Mouse (Mus musculus) hindbrain, embryonic 10.5 days (tissue): Measurements from ENCODE around the gene 9030025P20Rik. TPM values are rescaled to one million over a fixed set of nuclear protein-coding genes. Genes with fewer than 3 reads are reported as not detected.
"Not testable (repeated sequence)": the region's sequence is repeated elsewhere in the genome, so short reads cannot be mapped to it uniquely, and the experiment has no call there.

Source experiments
- DNase-seq: peaks from one replicate; pipeline ENCODE4 v3.0.0-alpha.2; 2017; ENCODE audit warnings: low spot score
- H3K27ac ChIP-seq: fragments of 300-500 bp; sonication (generic); 2 replicates; pipeline ENCODE4 v1.5.1; 2016; ENCODE audit warnings: mild to moderate bottlenecking, moderate library complexity
- H3K27me3 ChIP-seq: fragments of 300-500 bp; sonication (generic); 2 replicates; pipeline ENCODE4 v1.6.1; 2016; ENCODE audit warnings: mild to moderate bottlenecking; ENCODE audit not compliant: poor library complexity, insufficient read depth, severe bottlenecking
- H3K36me3 ChIP-seq: fragments of 300-500 bp; sonication (generic); 2 replicates; pipeline ENCODE4 v1.6.1; 2016; ENCODE audit warnings: mild to moderate bottlenecking, moderate library complexity
- H3K4me1 ChIP-seq: fragments of 300-500 bp; sonication (generic); replicated peaks from 2 replicates; pipeline ENCODE4 v1.6.1; 2016; ENCODE audit warnings: mild to moderate bottlenecking
- H3K4me3 ChIP-seq: fragments of 300-500 bp; sonication (generic); 2 replicates; pipeline ENCODE4 v1.5.1; 2016; ENCODE audit warnings: mild to moderate bottlenecking, moderate library complexity
- H3K9me3 ChIP-seq: fragments of 300-500 bp; sonication (generic); 2 replicates; pipeline ENCODE4 v1.6.1; 2016; ENCODE audit warnings: mild to moderate bottlenecking, moderate library complexity
- WGBS: fragments of 180-500 bp; shearing (Covaris S2); methylation state at CpG from one replicate; pipeline ENCODE4 v1.1.7; 2016; 5-methylcytosine and 5-hydroxymethylcytosine counted together
- polyA plus RNA-seq: library from polyadenylated mRNA; unstranded; fragments of >200 nt; fragmentation: Nextera tagmentation; extraction: Ambion mirVana; gene quantifications from 2 replicates; pipeline ENCODE4 v1.2.1, GENCODE M21; 2016

The 9030025P20Rik gene
- 10.7 and 11.1 TPM in 2 replicates for polyA plus RNA-seq

DNA sequence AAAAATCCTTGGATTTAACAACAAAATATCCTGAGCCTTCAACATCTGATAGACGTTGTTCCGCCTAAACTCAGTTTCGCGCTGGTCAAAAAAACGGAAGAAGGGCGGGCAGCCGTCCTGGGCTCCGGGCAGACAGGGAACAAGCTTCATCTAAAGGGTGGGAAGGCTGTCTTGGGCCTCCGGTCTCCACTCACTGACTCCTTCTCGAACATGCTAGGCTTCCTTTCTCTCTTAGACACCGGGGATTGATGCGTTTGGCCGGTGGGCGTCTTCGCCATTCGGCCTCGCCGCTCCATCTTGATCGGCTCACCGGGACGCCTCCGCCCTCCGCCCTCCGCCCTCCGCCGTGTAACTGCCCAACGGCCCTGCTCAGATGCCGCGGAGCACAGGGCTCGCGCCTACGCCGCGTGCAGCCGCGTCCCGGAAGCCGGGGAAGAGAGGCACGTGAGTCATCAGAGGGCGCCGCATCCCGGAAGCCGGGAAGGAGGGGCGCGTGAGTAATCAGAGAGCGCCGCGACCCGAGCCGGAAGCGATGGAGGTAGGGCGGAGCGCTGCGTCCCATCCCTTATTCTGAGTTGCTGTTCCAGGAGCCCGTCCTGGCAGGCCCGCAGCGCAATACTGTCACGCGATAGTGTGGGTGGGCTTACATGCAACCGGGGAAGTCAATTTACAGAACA is at the start of gene 9030025P20Rik, which contains the start of gene Gm3417:
TSS of gene 9030025P20Rik (plus strand) at position 107 of the 677 bp plus-strand sequence.
TSS of gene Gm3417 (minus strand) at position 429 of the 677 bp plus-strand sequence.
- WGBS = no CpG with 5 or more reads among the region's 60 CpGs
- peak within 1 kb of the TSS; percentile 35; the same call in 1 of the 2 replicates for H3K4me3 ChIP-seq
- not testable (repeated sequence) for H3K27ac ChIP-seq, H3K4me1 ChIP-seq, H3K27me3 ChIP-seq, H3K36me3 ChIP-seq, DNase-seq, H3K9me3 ChIP-seq

DNA sequence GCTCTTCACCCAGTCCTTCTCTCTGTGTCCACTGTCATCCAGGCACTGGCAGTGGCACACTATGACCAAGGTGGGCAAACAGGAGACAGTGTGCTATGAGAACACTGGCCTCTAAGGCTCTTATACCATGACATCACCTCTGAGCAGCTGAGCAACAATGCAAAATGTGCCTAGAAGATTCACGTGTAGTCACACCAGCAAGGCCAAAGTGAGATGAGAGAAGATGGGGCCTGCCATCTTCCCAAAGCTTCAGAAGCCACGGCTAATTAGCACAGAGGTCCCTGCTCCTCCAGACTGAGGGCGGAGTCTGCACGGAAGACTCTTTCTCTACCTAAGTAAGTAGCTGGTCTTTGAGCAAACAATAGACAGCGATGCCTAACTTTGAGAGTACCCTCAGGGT is 49.6 kb upstream of the 9030025P20Rik start:
- Histone ChIP-seq H3K4me1 (no peaks in the 10 kb centered on the region), H3K27me3 (no peaks in the 10 kb centered on the region), H3K9me3 (no peaks in the 10 kb centered on the region), H3K36me3 (no peaks in the 10 kb centered on the region), H3K27ac (no peak overlapping the region), H3K4me3 (no peak overlapping the region)
- 80% methylated on average over 5 of the region's 5 CpGs for WGBS
- no peak for DNase-seq

DNA sequence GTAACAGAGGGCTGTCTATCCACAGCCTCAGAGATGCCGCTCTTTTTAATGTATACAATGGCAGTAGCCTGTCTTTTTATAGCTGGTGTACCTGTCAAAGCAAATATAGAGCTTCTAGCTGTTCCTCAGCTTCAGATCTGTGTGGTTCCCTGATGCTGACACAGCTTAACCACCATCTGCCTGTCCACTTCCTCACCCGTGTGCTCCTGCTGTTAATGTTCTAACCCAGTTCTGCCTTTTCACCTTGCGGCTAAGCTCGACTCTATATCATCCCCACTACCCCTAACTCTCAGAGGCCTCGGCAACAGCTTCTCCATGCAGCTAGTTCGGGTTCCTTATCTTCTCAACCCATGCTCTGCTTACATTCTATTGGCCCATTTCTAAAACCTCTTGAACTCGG is 47.6 kb upstream of the 9030025P20Rik start:
- no peak for DNase-seq
- no peaks in the 10 kb centered on the region for H3K9me3 ChIP-seq
- H3K4me3 ChIP-seq = no peak overlapping the region
- 90% methylated on average over 7 of the region's 7 CpGs for WGBS
- H3K4me1 ChIP-seq = no peaks in the 10 kb centered on the region
- no peaks in the 10 kb centered on the region for H3K36me3 ChIP-seq
- H3K27me3 ChIP-seq = no peaks in the 10 kb centered on the region
- no peak overlapping the region for H3K27ac ChIP-seq

DNA sequence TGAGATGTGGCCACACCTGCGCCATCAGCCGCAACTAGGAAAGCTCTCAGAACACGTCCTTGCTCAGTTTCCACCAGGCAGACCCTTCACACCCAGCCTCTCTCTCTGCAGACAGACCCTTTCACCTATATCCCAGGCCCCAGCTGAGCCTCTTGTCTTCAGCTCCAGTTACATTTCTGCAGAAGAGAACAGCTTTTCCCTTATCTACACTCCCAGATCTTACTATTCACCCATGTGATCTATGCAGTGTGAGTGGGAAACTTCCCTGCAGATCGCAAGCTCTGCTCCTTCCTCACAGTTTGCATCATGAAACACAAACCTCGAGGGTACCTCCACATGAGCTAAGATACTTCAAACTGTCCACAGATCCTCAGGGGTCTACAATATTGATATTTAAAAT is 46.8 kb upstream of the 9030025P20Rik start:
- no peaks in the 10 kb centered on the region for H3K9me3 ChIP-seq
- no peaks in the 10 kb centered on the region for H3K4me1 ChIP-seq
- H3K36me3 ChIP-seq = no peaks in the 10 kb centered on the region
- no peaks in the 10 kb centered on the region for H3K27me3 ChIP-seq
- DNase-seq = no peak
- 84% methylated on average over 5 of the region's 5 CpGs for WGBS
- no peak overlapping the region for H3K4me3 ChIP-seq
- no peak overlapping the region for H3K27ac ChIP-seq

DNA sequence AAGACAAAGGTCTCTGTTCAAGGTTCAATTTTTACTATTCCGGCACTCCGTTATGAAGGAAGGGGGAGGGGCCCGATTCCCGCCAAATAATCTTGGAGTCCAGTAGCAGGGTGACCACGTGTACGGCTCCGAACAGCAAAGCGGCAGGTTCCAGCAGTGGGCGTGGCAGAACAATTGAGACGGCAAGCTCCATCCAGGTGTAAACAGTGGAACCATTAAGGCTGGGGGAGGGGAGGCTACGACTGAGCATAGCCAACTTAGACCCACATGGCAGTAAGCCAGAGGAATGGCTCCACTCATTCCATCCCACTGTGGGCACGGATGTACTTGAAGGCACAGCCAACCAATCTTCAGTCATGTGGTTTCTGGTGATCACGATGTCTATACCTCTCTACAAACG is 43.0 kb upstream of the 9030025P20Rik start:
- H3K27me3 ChIP-seq, H3K36me3 ChIP-seq, H3K9me3 ChIP-seq, H3K4me3 ChIP-seq, DNase-seq, H3K27ac ChIP-seq, H3K4me1 ChIP-seq: not testable (repeated sequence)
- WGBS = 84% methylated on average over 14 of the region's 14 CpGs

DNA sequence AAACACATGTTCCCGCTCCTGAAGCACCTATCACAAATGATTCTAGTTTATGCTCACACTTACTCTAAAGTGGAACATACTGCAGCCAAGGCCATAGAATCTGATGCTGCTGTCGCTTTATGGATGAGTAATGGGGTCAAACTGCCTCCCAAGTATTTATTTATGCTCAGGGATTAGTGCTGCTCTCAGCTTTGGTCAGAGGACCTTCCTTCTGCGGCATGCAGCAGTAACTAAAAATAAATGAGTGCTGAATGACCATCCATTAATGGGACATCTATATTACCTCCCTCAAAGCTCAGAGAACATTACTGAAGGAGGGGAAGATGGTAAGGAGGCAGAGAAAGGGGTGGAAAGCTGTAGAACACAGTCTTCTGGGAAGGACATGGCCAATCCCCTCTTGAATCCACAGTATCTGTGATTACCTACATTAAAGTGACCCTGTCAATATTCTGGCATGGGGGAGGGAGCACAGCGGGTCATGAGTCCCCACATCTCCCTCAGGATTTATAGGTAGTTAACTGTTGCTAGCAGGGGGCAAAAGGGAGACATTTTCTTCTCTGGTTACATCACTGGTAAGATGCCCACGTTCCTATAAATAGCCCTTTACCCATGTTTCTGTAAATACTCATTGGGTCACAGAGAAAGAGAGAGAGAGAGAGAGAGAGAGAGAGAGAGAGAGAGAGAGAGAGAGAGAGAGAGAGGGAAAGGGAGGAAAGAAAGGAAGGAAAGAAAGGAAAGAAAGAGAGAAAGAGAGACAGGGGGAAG is 42.2 kb upstream of the 9030025P20Rik start:
- WGBS = 78% methylated on average over 5 of the region's 5 CpGs

DNA sequence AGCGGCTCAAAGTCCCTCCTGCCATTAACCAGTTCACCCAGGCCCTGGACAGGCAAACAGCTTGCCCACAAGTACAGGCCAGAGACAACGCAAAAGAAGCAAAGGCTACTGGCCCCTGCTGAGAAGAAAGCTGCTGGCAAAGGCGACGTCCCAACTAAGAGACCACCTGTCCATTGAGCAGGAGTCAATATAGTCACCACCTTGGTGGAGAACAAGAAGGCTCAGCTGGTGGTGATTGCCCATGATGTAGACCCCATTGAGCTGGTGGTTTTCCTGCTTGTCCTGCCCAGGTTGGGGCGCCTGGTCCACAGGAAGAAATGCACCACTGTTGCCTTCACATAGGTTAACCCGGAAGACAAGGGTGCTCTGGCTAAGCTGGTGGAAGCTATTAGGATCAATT is 36.1 kb upstream of the 9030025P20Rik start:
- not testable (repeated sequence) for H3K27me3 ChIP-seq, DNase-seq, H3K9me3 ChIP-seq
- WGBS = 66% methylated on average over 6 of the region's 6 CpGs
- Histone ChIP-seq H3K36me3 (peaks cover 25% of the 10 kb centered on the region), H3K4me3 (peak overlapping the region; percentile 99), H3K27ac (peak overlapping the region; percentile 91), H3K4me1 (peaks cover 31% of the 10 kb centered on the region)

More for the DNA sequence above, 42.2 kb upstream of the 9030025P20Rik start:
- H3K4me1 ChIP-seq = no peaks in the 10 kb centered on the region
- H3K27me3 ChIP-seq = no peaks in the 10 kb centered on the region
- DNase-seq = no peak
- no peak overlapping the region for H3K4me3 ChIP-seq
- no peaks in the 10 kb centered on the region for H3K36me3 ChIP-seq
- H3K27ac ChIP-seq = no peak overlapping the region
- no peaks in the 10 kb centered on the region for H3K9me3 ChIP-seq

GRCm38 (mm10) chr17:14943009-14943728 is 35.1 kb upstream of the 9030025P20Rik start, which contains the start of the genes Wdr27 and 1600012H06Rik:
Gene Wdr27, minus strand, starts transcription at chr17:14943158.
Gene 1600012H06Rik, plus strand, starts transcription at chr17:14943184.
- under 1% methylated on average over 54 of the region's 54 CpGs for WGBS
- no peaks in the 10 kb centered on the region for H3K9me3 ChIP-seq

GRCm38 (mm10) chr17:14943729-14944059 is 34.6 kb upstream of the 9030025P20Rik start:
- Histone ChIP-seq H3K9me3 (no peaks in the 10 kb centered on the region), H3K27me3 (no peaks in the 10 kb centered on the region), H3K4me3 (peak overlapping the region; percentile 99), H3K27ac (peak overlapping the region; percentile 91), H3K4me1 (peaks cover 31% of the 10 kb centered on the region), H3K36me3 (peaks cover 30% of the 10 kb centered on the region)
- WGBS = 22% methylated on average over 16 of the region's 16 CpGs
- DNase-seq = no peak

More at GRCm38 (mm10) chr17:14943009-14943728, 35.1 kb upstream of the 9030025P20Rik start, which contains the start of the genes Wdr27 and 1600012H06Rik:
- Histone ChIP-seq H3K36me3 (peaks cover 26% of the 10 kb centered on the region), H3K4me3 (peak within 1 kb of the TSS; percentile 99), H3K27me3 (no peaks in the 10 kb centered on the region), H3K27ac (peak within 1 kb of the TSS; percentile 91), H3K4me1 (peaks cover 31% of the 10 kb centered on the region)
- DNase-seq = peak; percentile 99

- H3K27ac ChIP-seq = no peak overlapping the region
- no peaks in the 10 kb centered on the region for H3K9me3 ChIP-seq
- peak overlapping the region; percentile 99 for H3K4me3 ChIP-seq
- no peak for DNase-seq
- peaks cover 35% of the 10 kb centered on the region for H3K36me3 ChIP-seq
- peaks cover 31% of the 10 kb centered on the region for H3K4me1 ChIP-seq
- no peaks in the 10 kb centered on the region for H3K27me3 ChIP-seq
- WGBS = 88% methylated on average over 1 of the region's 1 CpGs
These were observed 33.7 kb upstream of the 9030025P20Rik start for GRCm38 (mm10) chr17:14944551-14944950.

DNA sequence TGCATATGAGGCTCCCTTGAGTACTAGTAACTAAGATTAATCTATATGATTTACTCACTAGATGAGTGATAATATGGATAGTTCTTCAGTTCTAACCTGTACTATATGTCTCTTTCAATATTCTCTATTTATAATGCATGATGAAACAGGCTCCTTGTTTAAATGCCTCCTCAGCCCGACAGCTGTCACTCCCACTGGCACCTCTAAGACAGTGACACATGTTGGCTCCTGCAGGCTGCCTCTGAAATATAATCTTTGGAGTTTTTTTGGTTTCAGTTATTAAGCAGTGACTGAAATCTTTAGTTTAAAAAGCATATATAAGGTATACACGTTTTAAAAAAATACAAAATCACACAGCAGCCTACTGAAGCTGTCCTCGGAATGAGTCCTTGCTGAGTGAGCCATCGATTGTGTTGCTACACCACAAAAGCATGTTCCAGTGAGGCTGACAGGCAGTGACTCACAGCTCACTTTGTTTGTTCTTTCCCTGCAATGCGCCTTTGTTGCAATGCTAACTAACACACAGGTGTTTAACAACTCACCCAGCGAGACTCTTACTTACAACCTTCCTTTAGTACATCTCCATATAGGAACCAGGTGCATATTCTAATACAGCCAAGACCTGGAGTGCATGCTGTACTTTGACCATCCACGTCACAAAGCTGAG is 29.0 kb upstream of the 9030025P20Rik start:
- H3K36me3 ChIP-seq = peaks cover 80% of the 10 kb centered on the region
- WGBS = 88% methylated on average over 7 of the region's 7 CpGs

GRCm38 (mm10) chr17:14953452-14953851 is 24.8 kb upstream of the 9030025P20Rik start:
- Histone ChIP-seq H3K9me3 (no peaks in the 10 kb centered on the region), H3K27ac (no peak overlapping the region), H3K4me3 (no peak overlapping the region), H3K4me1 (no peaks in the 10 kb centered on the region), H3K27me3 (no peaks in the 10 kb centered on the region), H3K36me3 (peaks cover 65% of the 10 kb centered on the region)
- no peak for DNase-seq
- 94% methylated on average over 8 of the region's 8 CpGs for WGBS

More for the DNA sequence above, 29.0 kb upstream of the 9030025P20Rik start:
- no peak for DNase-seq
- no peaks in the 10 kb centered on the region for H3K27me3 ChIP-seq
- H3K4me1 ChIP-seq = peaks cover 11% of the 10 kb centered on the region
- no peaks in the 10 kb centered on the region for H3K9me3 ChIP-seq
- no peak overlapping the region for H3K4me3 ChIP-seq
- H3K27ac ChIP-seq = no peak overlapping the region
